Mouse (Mus musculus) lung, adult 2 months (tissue): ENCODE results near the gene Rhbdl1.

Source experiments
- CTCF ChIP-seq: fragments of 200-500 bp; IDR thresholded peaks from 2 replicates; pipeline ENCODE4 v1.5.1; 2011; ENCODE audit warnings: mild to moderate bottlenecking, low read length, control low read depth; ENCODE audit not compliant: insufficient read depth
- POLR2A ChIP-seq: fragments of 200-500 bp; IDR thresholded peaks from 2 replicates; pipeline ENCODE4 v1.6.1; 2011; ENCODE audit warnings: low read depth, mild to moderate bottlenecking, control low read depth, low read length, borderline replicate concordance; ENCODE audit errors: extremely low read depth

DNA sequence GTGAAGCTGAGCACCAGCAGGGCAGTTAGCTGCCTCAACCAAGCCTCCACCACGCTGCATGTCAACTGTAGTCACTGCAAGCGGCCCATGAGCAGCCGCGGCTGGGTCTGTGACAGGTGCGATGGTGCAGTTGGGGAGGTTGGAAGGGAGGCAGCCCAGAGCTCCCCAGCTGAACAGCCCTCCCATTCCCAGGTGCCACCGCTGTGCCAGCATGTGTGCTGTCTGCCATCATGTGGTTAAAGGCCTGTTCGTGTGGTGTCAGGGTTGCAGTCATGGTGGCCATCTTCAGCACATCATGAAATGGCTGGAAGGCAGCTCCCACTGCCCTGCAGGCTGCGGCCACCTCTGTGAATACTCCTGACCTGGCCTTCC is 8.9 kb downstream of the Rhbdl1 start:
- no peak for TF ChIP-seq CTCF
- TF ChIP-seq POLR2A, result no peak
